Mouse (Mus musculus): ENCODE data around the gene Fam185a.

DNA sequence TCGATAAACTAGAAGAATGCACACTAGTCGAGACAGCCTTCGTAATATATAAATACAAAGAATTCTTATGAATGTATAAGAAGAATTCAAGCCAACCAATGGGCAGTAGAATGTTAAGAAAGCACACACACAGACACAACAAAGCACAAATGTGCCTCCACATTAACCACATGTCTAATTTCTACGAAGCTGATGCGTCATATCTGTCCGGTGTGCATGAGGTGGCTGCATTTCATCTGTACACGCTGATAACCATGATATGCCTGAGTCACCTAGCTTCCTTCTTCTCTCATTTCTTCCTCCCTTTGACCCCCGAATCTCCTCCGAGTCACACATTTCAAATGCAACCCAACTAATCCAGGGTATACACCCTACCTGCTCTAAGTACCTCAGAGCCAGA lies 39.8 kb upstream of the Fam185a start:
- no peak for TF ChIP-seq MAX (IDR thresholded peaks at IDR 0.05)
- no peak for TF ChIP-seq CTCF (IDR thresholded peaks at IDR 0.05; ENCODE audit: control insufficient read depth, insufficient read depth, insufficient read length)
- TF ChIP-seq MYOD1 (IDR thresholded peaks at IDR 0.05; ENCODE audit: control insufficient read depth, insufficient read length, low read depth): no peak
